Mouse (Mus musculus): ENCODE data around the gene Tmcc3. TPM values are rescaled to one million over a fixed set of nuclear protein-coding genes. Genes with fewer than 3 reads are reported as not detected.

Tmcc3 gene
- total RNA-seq (2012; rRNA removed) (23.3 and 30.1 TPM in 2 replicates), total RNA-seq (2014; rRNA removed) (11.3 and 11.4 TPM in 2 replicates), polyA plus RNA-seq (2012; ENCODE audit: insufficient read length, low read depth) (21.3 and 23.1 TPM in 2 replicates)

GRCm38 (mm10) chr10:94311511-94312006 is at the start of gene Tmcc3:
Gene Tmcc3 (plus strand): TSS chr10:94311949.
- in situ Hi-C loops (cut with MboI; ENCODE audit: low pct_ligation_motif_present, low pct_unique_long_range_greater_than_20kb, low sequenced_read_pairs) (no loop called here), dilution Hi-C loops (cut with MboI; ENCODE audit: extremely low pct_ligation_motif_present, extremely low pct_unique_long_range_greater_than_20kb, low sequenced_read_pairs) (no loop called here)
- Histone ChIP-seq H3K9me3 (replicated peaks; ENCODE audit: low read length) (no peaks in the 10 kb centered on the region), H3K4me1 (ENCODE audit: control insufficient read depth in 1 of 2, insufficient read depth in 2 of 2) (peaks cover 6 to 8% of the 10 kb centered on the region in 2 experiments; a peak in 3 of 4 replicates), H3K4me3 (replicated peaks in 1 of 3; ENCODE audit: low read depth in 2 of 3, low read length in 2 of 3, poor library complexity in 1 of 3) (peak within 1 kb of the TSS; percentile 26 to 71 (median 45)), H3K9ac (ENCODE audit: insufficient read depth, low read depth) (peak within 1 kb of the TSS; percentile 71), H3K79me2 (replicated peaks; ENCODE audit: control insufficient read depth, extremely low read depth, insufficient read depth, poor library complexity, severe bottlenecking) (no peaks in the 10 kb centered on the region; the same call in 1 of the 2 replicates), H3K36me3 (replicated peaks in 1 of 2; ENCODE audit: control insufficient read depth in 1 of 2, insufficient read depth in 1 of 2, low read length in 1 of 2) (no peaks in the 10 kb centered on the region), H3K27me3 (replicated peaks) (no peaks in the 10 kb centered on the region), H3K27ac (ENCODE audit: insufficient read depth, low read depth) (peak within 1 kb of the TSS; percentile 44), H3K4me2 (ENCODE audit: insufficient read depth, low read depth, poor library complexity, severe bottlenecking) (peak within 1 kb of the TSS; percentile 70)
- TF ChIP-seq SMC3 (IDR thresholded peaks at IDR 0.05; ENCODE audit: low read depth, low read length) (peak; percentile 34), IRF4 (IDR thresholded peaks at IDR 0.05; ENCODE audit: low read depth, low read length) (no peak), MEF2A (IDR thresholded peaks at IDR 0.05; ENCODE audit: borderline replicate concordance, low read depth, low read length) (no peak), MAX (IDR thresholded peaks at IDR 0.05; ENCODE audit: low read length) (no peak), JUND (conservative IDR thresholded peaks at IDR 0.05; ENCODE audit: low read depth, low read length) (no peak), CTCF (conservative IDR thresholded peaks at IDR 0.05 in 1 of 2, IDR thresholded peaks at IDR 0.05 in 1 of 2; ENCODE audit: low read depth in 2 of 2, low read length in 2 of 2) (peak in 1 of 2 experiments; percentile 38; a peak in 2 of 4 replicates), RAD21 (IDR thresholded peaks at IDR 0.05; ENCODE audit: low read depth, low read length) (peak; percentile 28)
- no peak for DNase-seq (ENCODE audit: extremely low read depth)

DNA sequence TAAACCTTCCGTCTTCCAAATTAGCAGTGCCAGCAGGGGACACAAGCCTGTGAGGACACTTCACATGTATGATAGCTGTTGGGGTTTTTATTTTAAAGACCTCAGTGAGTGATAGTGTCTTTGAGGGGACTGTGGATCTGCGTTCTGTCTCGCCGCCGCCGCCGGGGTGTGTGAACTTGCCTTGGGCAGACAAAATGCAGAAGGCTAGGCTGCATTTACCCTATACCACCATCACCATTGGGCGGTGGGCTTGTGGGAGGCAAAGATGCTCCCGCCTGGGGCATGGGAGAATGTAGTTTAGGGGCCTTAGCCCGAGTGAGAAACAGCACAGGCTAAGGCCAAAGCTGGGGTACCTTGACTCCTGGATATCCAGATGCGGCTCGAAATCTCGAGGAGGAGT is 49.1 kb upstream of the Tmcc3 start:
- in situ Hi-C loops (cut with MboI; ENCODE audit: low pct_ligation_motif_present, low pct_unique_long_range_greater_than_20kb, low sequenced_read_pairs) (no loop called here), dilution Hi-C loops (cut with MboI; ENCODE audit: extremely low pct_ligation_motif_present, extremely low pct_unique_long_range_greater_than_20kb, low sequenced_read_pairs) (no loop called here)
- no peak overlapping the region for H3K27ac ChIP-seq (ENCODE audit: insufficient read depth, low read depth)
- no peaks in the 10 kb centered on the region for H3K27me3 ChIP-seq (replicated peaks)
- H3K36me3 ChIP-seq (replicated peaks in 1 of 2; ENCODE audit: control insufficient read depth in 1 of 2, insufficient read depth in 1 of 2, low read length in 1 of 2) = no peaks in the 10 kb centered on the region
- no peak for TF ChIP-seq E2F4 (IDR thresholded peaks at IDR 0.05; ENCODE audit: insufficient replicate concordance, low read depth, low read length)
- TF ChIP-seq ETS1 (conservative IDR thresholded peaks at IDR 0.05; ENCODE audit: low read depth, low read length) = no peak
- no peak for TF ChIP-seq USF1 (IDR thresholded peaks at IDR 0.05; ENCODE audit: low read depth, low read length)
- TF ChIP-seq MXI1 (IDR thresholded peaks at IDR 0.05; ENCODE audit: low read depth, low read length) = no peak
- no peak for TF ChIP-seq HCFC1 (IDR thresholded peaks at IDR 0.05; ENCODE audit: low read depth, low read length)
- TF ChIP-seq CTCF (conservative IDR thresholded peaks at IDR 0.05 in 1 of 2, IDR thresholded peaks at IDR 0.05 in 1 of 2; ENCODE audit: low read depth in 2 of 2, low read length in 2 of 2) = no peak
- no peak for TF ChIP-seq MEF2A (IDR thresholded peaks at IDR 0.05; ENCODE audit: borderline replicate concordance, low read depth, low read length)
- TF ChIP-seq CHD1 (IDR thresholded peaks at IDR 0.05; ENCODE audit: low read depth, low read length) = no peak
- no peak for TF ChIP-seq JUN (IDR thresholded peaks at IDR 0.05; ENCODE audit: insufficient read depth, low read depth, low read length)
- TF ChIP-seq BHLHE40 (IDR thresholded peaks at IDR 0.05; ENCODE audit: low read depth, low read length) = no peak
- TF ChIP-seq MAX (IDR thresholded peaks at IDR 0.05; ENCODE audit: low read length) = no peak
- no peak for TF ChIP-seq TCF12 (IDR thresholded peaks at IDR 0.05; ENCODE audit: low read depth, low read length)
- TF ChIP-seq ZKSCAN1 (IDR thresholded peaks at IDR 0.05; ENCODE audit: borderline replicate concordance, low read depth, low read length) = no peak
- TF ChIP-seq USF2 (conservative IDR thresholded peaks at IDR 0.05; ENCODE audit: low read depth, low read length) = no peak
- no peak for TF ChIP-seq GABPA (IDR thresholded peaks at IDR 0.05; ENCODE audit: insufficient replicate concordance, low read depth, low read length)
- no peak for TF ChIP-seq MAZ (IDR thresholded peaks at IDR 0.05; ENCODE audit: low read depth, low read length)
- no peak for TF ChIP-seq TBP (conservative IDR thresholded peaks at IDR 0.05; ENCODE audit: low read depth, low read length)
- no peak for TF ChIP-seq JUND (conservative IDR thresholded peaks at IDR 0.05; ENCODE audit: low read depth, low read length)
- no peak for TF ChIP-seq ZNF384 (IDR thresholded peaks at IDR 0.05; ENCODE audit: low read depth, low read length)
- no peak for TF ChIP-seq UBTF (IDR thresholded peaks at IDR 0.05; ENCODE audit: low read depth, low read length)
- no peak for DNase-seq (ENCODE audit: extremely low read depth)
- no peak overlapping the region for H3K4me2 ChIP-seq (ENCODE audit: insufficient read depth, low read depth, poor library complexity, severe bottlenecking)
- H3K79me2 ChIP-seq (replicated peaks; ENCODE audit: control insufficient read depth, extremely low read depth, insufficient read depth, poor library complexity, severe bottlenecking) = no peaks in the 10 kb centered on the region
- H3K9ac ChIP-seq (ENCODE audit: insufficient read depth, low read depth) = no peak overlapping the region
- H3K4me1 ChIP-seq (ENCODE audit: control insufficient read depth in 1 of 2, insufficient read depth in 2 of 2) = peaks cover 7 to 21% of the 10 kb centered on the region in 2 experiments
- no peak overlapping the region for H3K4me3 ChIP-seq (replicated peaks in 1 of 3; ENCODE audit: low read depth in 2 of 3, low read length in 2 of 3, poor library complexity in 1 of 3)
- no peaks in the 10 kb centered on the region for H3K9me3 ChIP-seq (replicated peaks; ENCODE audit: low read length)
